Mouse (Mus musculus): Measurements from ENCODE around the gene Hoxd4. TPM values are rescaled to one million over a fixed set of nuclear protein-coding genes. Genes with fewer than 3 reads are reported as not detected.

Gene Hoxd4
- polyA plus RNA-seq, 1 experiment: 20.3 TPM

- TF ChIP-seq POLR2A (IDR thresholded peaks at IDR 0.05; ENCODE audit: low read depth, low read length) (no peak), CTCF (conservative IDR thresholded peaks at IDR 0.05; ENCODE audit: insufficient read depth, insufficient read length, low read depth, low read length) (no peak; the same call in 1 of the 2 replicates)
- peak; percentile 83 for DNase-seq
- H3K36me3 ChIP-seq (ENCODE audit: control insufficient read depth, insufficient read depth, low read length): no peaks in the 10 kb centered on the region
- peak overlapping the region; percentile 57 for H3K4me3 ChIP-seq (ENCODE audit: insufficient read depth, low read depth, low read length)
- 11% methylated on average over 16 of the region's 16 CpGs for WGBS
- H3K27me3 ChIP-seq (replicated peaks; ENCODE audit: control insufficient read depth, insufficient read depth, low read length): no peaks in the 10 kb centered on the region
- no peaks in the 10 kb centered on the region for H3K4me1 ChIP-seq (ENCODE audit: control insufficient read depth, insufficient read depth, low read length)
- H3K27ac ChIP-seq (ENCODE audit: insufficient read depth, low read depth, low read length): peak overlapping the region; percentile 93
These were observed 17.7 kb upstream of the Hoxd4 start for GRCm38 (mm10) chr2:74694066-74694465.

GRCm38 (mm10) chr2:74695383-74695782 is 16.3 kb upstream of the Hoxd4 start:
- H3K4me1 ChIP-seq (ENCODE audit: control insufficient read depth, insufficient read depth, low read length): no peaks in the 10 kb centered on the region
- peak overlapping the region; percentile 21; the same call in 1 of the 2 replicates for H3K27ac ChIP-seq (ENCODE audit: insufficient read depth, low read depth, low read length)
- H3K36me3 ChIP-seq (ENCODE audit: control insufficient read depth, insufficient read depth, low read length): no peaks in the 10 kb centered on the region
- 48% methylated on average over 1 of the region's 1 CpGs for WGBS
- H3K4me3 ChIP-seq (ENCODE audit: insufficient read depth, low read depth, low read length): no peak overlapping the region; the same call in 1 of the 2 replicates
- TF ChIP-seq POLR2A (IDR thresholded peaks at IDR 0.05; ENCODE audit: low read depth, low read length): no peak
- TF ChIP-seq CTCF (conservative IDR thresholded peaks at IDR 0.05; ENCODE audit: insufficient read depth, insufficient read length, low read depth, low read length): no peak
- no peaks in the 10 kb centered on the region for H3K27me3 ChIP-seq (replicated peaks; ENCODE audit: control insufficient read depth, insufficient read depth, low read length)
- no peak for DNase-seq

GRCm38 (mm10) chr2:74695813-74696430 is 15.8 kb upstream of the Hoxd4 start:
- Histone ChIP-seq H3K4me1 (ENCODE audit: control insufficient read depth, insufficient read depth, low read length) (no peaks in the 10 kb centered on the region), H3K36me3 (ENCODE audit: control insufficient read depth, insufficient read depth, low read length) (no peaks in the 10 kb centered on the region), H3K27me3 (replicated peaks; ENCODE audit: control insufficient read depth, insufficient read depth, low read length) (no peaks in the 10 kb centered on the region), H3K27ac (ENCODE audit: insufficient read depth, low read depth, low read length) (peak overlapping the region; percentile 94), H3K4me3 (ENCODE audit: insufficient read depth, low read depth, low read length) (0 out of 2 replicates have a peak overlapping the region, but pooled peaks have one; percentile 84)
- WGBS: 44% methylated on average over 7 of the region's 7 CpGs
- DNase-seq: peak; percentile 27
- TF ChIP-seq CTCF (conservative IDR thresholded peaks at IDR 0.05; ENCODE audit: insufficient read depth, insufficient read length, low read depth, low read length): no peak
- TF ChIP-seq POLR2A (IDR thresholded peaks at IDR 0.05; ENCODE audit: low read depth, low read length): no peak

- peak; percentile 61 for DNase-seq
- Histone ChIP-seq H3K27me3 (replicated peaks; ENCODE audit: control insufficient read depth, insufficient read depth, low read length) (no peaks in the 10 kb centered on the region), H3K4me3 (ENCODE audit: insufficient read depth, low read depth, low read length) (peak overlapping the region; percentile 84; the same call in 1 of the 2 replicates), H3K36me3 (ENCODE audit: control insufficient read depth, insufficient read depth, low read length) (no peaks in the 10 kb centered on the region), H3K27ac (ENCODE audit: insufficient read depth, low read depth, low read length) (peak overlapping the region; percentile 94), H3K4me1 (ENCODE audit: control insufficient read depth, insufficient read depth, low read length) (no peaks in the 10 kb centered on the region)
- TF ChIP-seq CTCF (conservative IDR thresholded peaks at IDR 0.05; ENCODE audit: insufficient read depth, insufficient read length, low read depth, low read length) (no peak), POLR2A (IDR thresholded peaks at IDR 0.05; ENCODE audit: low read depth, low read length) (no peak)
- 40% methylated on average over 34 of the region's 34 CpGs for WGBS
These were observed 15.0 kb upstream of the Hoxd4 start for GRCm38 (mm10) chr2:74696442-74697335.

- peak; percentile 91 for DNase-seq
- Histone ChIP-seq H3K36me3 (ENCODE audit: control insufficient read depth, insufficient read depth, low read length) (no peaks in the 10 kb centered on the region), H3K27ac (ENCODE audit: insufficient read depth, low read depth, low read length) (peak within 1 kb of the TSS; percentile 94), H3K4me1 (ENCODE audit: control insufficient read depth, insufficient read depth, low read length) (no peaks in the 10 kb centered on the region), H3K4me3 (ENCODE audit: insufficient read depth, low read depth, low read length) (peak within 1 kb of the TSS; percentile 84), H3K27me3 (replicated peaks; ENCODE audit: control insufficient read depth, insufficient read depth, low read length) (no peaks in the 10 kb centered on the region)
- under 1% methylated on average over 43 of the region's 43 CpGs for WGBS
- peak; percentile 61 for TF ChIP-seq POLR2A (IDR thresholded peaks at IDR 0.05; ENCODE audit: low read depth, low read length)
- no peak for TF ChIP-seq CTCF (conservative IDR thresholded peaks at IDR 0.05; ENCODE audit: insufficient read depth, insufficient read length, low read depth, low read length)
These were observed 14.1 kb upstream of the Hoxd4 start, which contains the start of gene Hoxd9 for GRCm38 (mm10) chr2:74697567-74698121. Hoxd9 (plus strand) TSS chr2:74697727.

- H3K36me3 ChIP-seq (ENCODE audit: control insufficient read depth, insufficient read depth, low read length): no peaks in the 10 kb centered on the region
- peak overlapping the region; percentile 84 for H3K4me3 ChIP-seq (ENCODE audit: insufficient read depth, low read depth, low read length)
- H3K27ac ChIP-seq (ENCODE audit: insufficient read depth, low read depth, low read length): peak overlapping the region; percentile 94
These were observed 13.3 kb upstream of the Hoxd4 start for GRCm38 (mm10) chr2:74698201-74699052.

More at GRCm38 (mm10) chr2:74698201-74699052, 13.3 kb upstream of the Hoxd4 start:
- H3K27me3 ChIP-seq (replicated peaks; ENCODE audit: control insufficient read depth, insufficient read depth, low read length): no peaks in the 10 kb centered on the region
- TF ChIP-seq CTCF (conservative IDR thresholded peaks at IDR 0.05; ENCODE audit: insufficient read depth, insufficient read length, low read depth, low read length): no peak
- no peak for TF ChIP-seq POLR2A (IDR thresholded peaks at IDR 0.05; ENCODE audit: low read depth, low read length)
- no peaks in the 10 kb centered on the region for H3K4me1 ChIP-seq (ENCODE audit: control insufficient read depth, insufficient read depth, low read length)
- peak; percentile 57 for DNase-seq
- 2% methylated on average over 82 of the region's 86 CpGs for WGBS
